Mouse (Mus musculus): Measurements from ENCODE around the gene Ehbp1.

- TF ChIP-seq POLR2A (IDR thresholded peaks at IDR 0.05; ENCODE audit: low read depth, low read length) (no peak), CTCF (conservative IDR thresholded peaks at IDR 0.05 in 1 of 2, IDR thresholded peaks at IDR 0.05 in 1 of 2; ENCODE audit: low read depth in 2 of 2, low read length in 2 of 2) (no peak)
These were observed 27.7 kb upstream of the Ehbp1 start for GRCm38 (mm10) chr11:22369841-22370240.

Measured in CH12.LX (cell line).